Mouse (Mus musculus) skeletal muscle tissue, adult 2 months (tissue): ENCODE data around the gene Osbpl6.

Experiments
- DNase-seq: peaks from one replicate; pipeline ENCODE4 v3.0.0-alpha.2; 2012; ENCODE audit warnings: low read depth, low spot score

The Osbpl6 gene

DNA sequence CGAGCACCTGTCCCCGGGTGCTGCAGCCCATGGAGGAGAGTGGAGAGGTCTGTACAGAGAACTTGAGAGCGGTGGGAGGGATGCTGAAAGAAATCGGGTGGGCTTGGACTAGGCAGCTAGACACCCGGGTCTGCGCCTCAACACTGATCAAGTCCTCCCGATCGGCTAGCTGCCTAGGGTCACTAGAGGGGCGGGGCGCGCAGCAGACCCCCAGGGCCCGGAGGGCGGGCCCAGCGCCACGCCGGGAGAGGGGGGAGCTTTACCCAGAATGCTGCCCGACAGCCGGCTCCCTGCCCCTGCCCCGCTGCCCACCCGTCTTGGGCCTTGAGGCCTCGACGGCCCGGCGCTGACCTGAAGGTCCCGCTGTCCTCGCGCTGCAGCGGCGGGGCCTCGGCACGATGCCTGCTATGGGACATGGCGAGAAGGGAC is 241.1 kb downstream of the Osbpl6 start:
- DNase-seq, result peak; percentile 9

DNA sequence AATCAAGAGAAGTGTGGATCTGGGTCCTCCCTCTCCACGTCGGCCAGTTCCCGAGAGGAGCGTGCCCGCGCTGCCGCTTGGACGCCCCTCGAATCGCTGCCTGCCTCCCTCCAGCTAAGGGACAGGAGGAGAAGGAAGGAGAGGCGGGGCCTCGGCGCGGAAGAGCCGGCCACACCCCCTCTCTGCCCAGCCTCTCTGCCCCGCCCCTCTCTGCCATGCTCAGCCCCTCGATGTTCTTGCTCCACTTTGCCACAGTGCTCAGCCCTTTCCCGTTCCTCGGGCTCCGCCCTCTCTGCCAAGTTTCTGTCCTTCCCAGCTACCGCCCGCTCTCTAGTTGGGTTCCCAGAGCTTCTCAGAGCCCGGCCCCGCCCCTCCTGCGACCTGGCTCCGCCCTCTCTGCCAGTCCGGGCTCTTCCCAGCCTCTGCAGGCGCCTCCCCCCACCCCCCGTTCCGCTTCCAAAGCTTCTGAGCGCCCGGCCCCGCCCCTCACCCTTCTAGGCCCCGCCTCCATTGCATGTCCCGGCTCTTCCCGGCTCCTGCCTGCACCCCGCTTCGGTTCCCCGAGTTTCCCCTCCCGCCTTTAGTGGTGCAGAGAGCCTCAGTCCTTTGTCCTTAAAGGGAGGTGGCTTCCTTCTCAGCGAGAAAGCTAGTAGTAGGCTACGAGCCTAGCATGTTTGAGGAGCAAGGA is 241.7 kb downstream of the Osbpl6 start, which contains the start of the genes Prkra and Pjvk:
Prkra (minus strand) TSS at position 133 of the 688 bp plus-strand sequence.
Pjvk (plus strand) TSS at position 594 of the 688 bp plus-strand sequence.
- DNase-seq, result peak; percentile 96

DNA sequence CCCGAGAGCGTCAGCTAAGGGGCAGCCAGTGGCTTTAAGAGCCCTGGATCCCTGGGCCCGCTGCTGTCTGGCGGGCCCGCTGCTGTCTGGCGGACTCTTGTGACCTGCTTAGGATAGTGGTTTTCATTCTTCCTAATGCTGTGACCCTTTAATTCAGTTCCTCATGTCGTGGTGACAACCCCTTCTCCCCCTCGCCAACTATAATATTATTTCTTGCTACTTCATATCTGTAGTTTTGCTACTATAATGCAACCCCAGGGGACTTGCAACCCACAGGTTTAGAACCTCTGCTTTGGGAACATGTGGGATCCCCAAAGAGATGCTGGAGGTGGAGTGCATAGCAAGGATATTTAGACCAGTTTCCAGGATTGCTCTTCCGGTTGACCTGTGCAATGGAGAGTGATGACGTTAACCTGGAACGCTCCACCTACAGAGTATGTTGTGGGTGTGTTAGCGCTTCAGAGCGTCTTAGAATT is 242.4 kb downstream of the Osbpl6 start:
- DNase-seq, result no peak
